Mouse (Mus musculus): ENCODE results near the gene Mak.
"Not testable (repeated sequence)": the region's sequence is repeated elsewhere in the genome, so short reads cannot be mapped to it uniquely, and the experiment has no call there.

Gene Mak

GRCm38 (mm10) chr13:41067618-41068017, 11.9 kb downstream of the Mak start:
- DNase-seq: no peak

GRCm38 (mm10) chr13:41051965-41052364, 27.5 kb downstream of the Mak start:
- no peak for DNase-seq

GRCm38 (mm10) chr13:41047280-41047679, 32.2 kb downstream of the Mak start:
- no peak for DNase-seq

GRCm38 (mm10) chr13:41045901-41046300, 33.6 kb downstream of the Mak start:
- DNase-seq: no peak

GRCm38 (mm10) chr13:41042511-41042910, 37.0 kb downstream of the Mak start:
- DNase-seq: no peak

- DNase-seq: no peak
These were observed 49.4 kb downstream of the Mak start for GRCm38 (mm10) chr13:41030098-41030497.

- DNase-seq: no peak
These were observed 57.4 kb downstream of the Mak start for GRCm38 (mm10) chr13:41022099-41022498.

- DNase-seq: no peak
These were observed 57.9 kb downstream of the Mak start for GRCm38 (mm10) chr13:41021607-41022006.

GRCm38 (mm10) chr13:41020494-41020893, 59.0 kb downstream of the Mak start:
- no peak for DNase-seq

- no peak for DNase-seq
These were observed 60.5 kb downstream of the Mak start for GRCm38 (mm10) chr13:41018756-41019591.

GRCm38 (mm10) chr13:41018236-41018635, 61.3 kb downstream of the Mak start:
- DNase-seq: no peak

- no peak for DNase-seq
These were observed 61.7 kb downstream of the Mak start for GRCm38 (mm10) chr13:41017832-41018231.

- DNase-seq: no peak
These were observed 62.6 kb downstream of the Mak start for GRCm38 (mm10) chr13:41016797-41017405.

GRCm38 (mm10) chr13:41015829-41016634, 63.5 kb downstream of the Mak start, which contains the start of gene Tmem14c:
TSS of gene Tmem14c (plus strand) at chr13:41016292.
- DNase-seq: peak; percentile 89 to 95

GRCm38 (mm10) chr13:41008946-41009345, 70.6 kb downstream of the Mak start:
- no peak for DNase-seq

- DNase-seq: no peak
These were observed 71.2 kb downstream of the Mak start for GRCm38 (mm10) chr13:41008271-41008670.

GRCm38 (mm10) chr13:41006244-41006643, 73.3 kb downstream of the Mak start:
- no peak for DNase-seq

GRCm38 (mm10) chr13:41002001-41002400, 77.5 kb downstream of the Mak start:
- DNase-seq: no peak

GRCm38 (mm10) chr13:41000926-41001639, 78.4 kb downstream of the Mak start, which contains the start of gene Pak1ip1:
TSS of gene Pak1ip1 (plus strand) at chr13:41001023.
- peak; percentile 85 to 91 for DNase-seq

- peak in 1 of 2 experiments; percentile 16 for DNase-seq
These were observed 79.2 kb downstream of the Mak start for GRCm38 (mm10) chr13:41000140-41000925.

- DNase-seq: not testable (repeated sequence)
These were observed 81.0 kb downstream of the Mak start for GRCm38 (mm10) chr13:40998537-40998936.

Data from spleen, adult 18-20 months (tissue).